Mouse (Mus musculus) intestine, embryonic 14.5 days (tissue): ENCODE results near the gene Nkapd1. TPM values are rescaled to one million over a fixed set of nuclear protein-coding genes. Genes with fewer than 3 reads are reported as not detected.
"Not testable (repeated sequence)": the region's sequence is repeated elsewhere in the genome, so short reads cannot be mapped to it uniquely, and the experiment has no call there.

Experiments used
- ATAC-seq: fragments of 200-750 bp; cut with Nextera tagmentation; replicated peaks from 2 replicates; pipeline ENCODE4 v1.8.0; 2017; ENCODE audit warnings: low read depth, moderate number of reproducible peaks, moderate TSS enrichment, moderate library complexity; ENCODE audit not compliant: low FRiP score, low TSS enrichment
- DNase-seq: peaks from one replicate; pipeline ENCODE4 v3.0.0-alpha.2; 2018; ENCODE audit warnings: low spot score
- H3K27ac ChIP-seq: fragments of 300-500 bp; sonication (generic); 2 replicates; pipeline ENCODE4 v1.5.1; 2014; ENCODE audit warnings: low read depth, mild to moderate bottlenecking, control low read depth
- H3K27me3 ChIP-seq: fragments of 300-500 bp; sonication (generic); replicated peaks from 2 replicates; pipeline ENCODE4 v1.6.1; 2014; ENCODE audit warnings: low read length, control low read depth; ENCODE audit not compliant: control insufficient read depth, insufficient read depth
- H3K36me3 ChIP-seq: fragments of 300-500 bp; sonication (generic); 2 replicates; pipeline ENCODE4 v1.6.1; 2014; ENCODE audit warnings: low read length, control low read depth; ENCODE audit not compliant: control insufficient read depth, insufficient read depth
- H3K4me1 ChIP-seq: fragments of 300-500 bp; sonication (generic); replicated peaks from 2 replicates; pipeline ENCODE4 v1.6.1; 2014; ENCODE audit warnings: low read length, control low read depth, mixed read lengths; ENCODE audit not compliant: control insufficient read depth, insufficient read depth
- H3K4me2 ChIP-seq: fragments of 300-500 bp; sonication (generic); 2 replicates; pipeline ENCODE4 v1.6.1; 2014; ENCODE audit warnings: low read length
- H3K4me3 ChIP-seq: fragments of 300-500 bp; sonication (generic); 2 replicates; pipeline ENCODE4 v1.5.1; 2014; ENCODE audit warnings: low read depth, low read length, control low read depth, mixed read lengths
- H3K9ac ChIP-seq: fragments of 300-500 bp; sonication (generic); 2 replicates; pipeline ENCODE4 v1.6.1; 2014; ENCODE audit warnings: mild to moderate bottlenecking, low read length
- H3K9me3 ChIP-seq: fragments of 300-500 bp; sonication (generic); 2 replicates; pipeline ENCODE4 v1.6.1; 2016; ENCODE audit warnings: low read length, control low read depth; ENCODE audit not compliant: control insufficient read depth
- WGBS: fragments of 180-500 bp; shearing (Covaris S2); extraction: QIAGEN DNeasy Blood & Tissue Kit; methylation state at CpG from one replicate; pipeline ENCODE4 v1.1.7; 2014; 5-methylcytosine and 5-hydroxymethylcytosine counted together
- polyA plus RNA-seq: library from polyadenylated mRNA; unstranded; fragments of >200 nt; fragmentation: Nextera tagmentation; extraction: Ambion mirVana; gene quantifications from 2 replicates; pipeline ENCODE4 v1.2.1, GENCODE M21; 2014

Gene Nkapd1
- polyA plus RNA-seq, 1 experiment from 2014 or later: 20.7 TPM

- no peak for DNase-seq
- Histone ChIP-seq H3K9me3 (no peaks in the 10 kb centered on the region), H3K36me3 (peaks cover 97% of the 10 kb centered on the region), H3K4me3 (no peak overlapping the region), H3K9ac (no peak overlapping the region), H3K27ac (no peak overlapping the region), H3K4me2 (no peak overlapping the region), H3K27me3 (no peaks in the 10 kb centered on the region), H3K4me1 (no peaks in the 10 kb centered on the region)
- 79% methylated on average over 10 of the region's 10 CpGs for WGBS
- ATAC-seq: no peak
These were observed 29.6 kb upstream of the Nkapd1 start for GRCm38 (mm10) chr9:50646826-50647370.

GRCm38 (mm10) chr9:50634270-50634669, 17.0 kb upstream of the Nkapd1 start:
- WGBS: 94% methylated on average over 11 of the region's 11 CpGs
- peaks cover 53% of the 10 kb centered on the region for H3K36me3 ChIP-seq
- no peaks in the 10 kb centered on the region for H3K9me3 ChIP-seq
- H3K4me1 ChIP-seq: no peaks in the 10 kb centered on the region
- H3K27me3 ChIP-seq: no peaks in the 10 kb centered on the region
- no peak overlapping the region for H3K4me2 ChIP-seq
- ATAC-seq (no peak), DNase-seq (no peak)
- H3K4me3 ChIP-seq: no peak overlapping the region
- no peak overlapping the region for H3K9ac ChIP-seq
- H3K27ac ChIP-seq: no peak overlapping the region

GRCm38 (mm10) chr9:50633059-50633458, 15.8 kb upstream of the Nkapd1 start:
- Histone ChIP-seq H3K4me2 (no peak overlapping the region), H3K4me1 (no peaks in the 10 kb centered on the region), H3K27ac (no peak overlapping the region), H3K4me3 (no peak overlapping the region), H3K9ac (no peak overlapping the region), H3K27me3 (no peaks in the 10 kb centered on the region), H3K36me3 (peaks cover 44% of the 10 kb centered on the region), H3K9me3 (no peaks in the 10 kb centered on the region)
- no peak for ATAC-seq
- WGBS: 62% methylated on average over 2 of the region's 2 CpGs
- no peak for DNase-seq

GRCm38 (mm10) chr9:50632016-50632688, 14.9 kb upstream of the Nkapd1 start:
- Histone ChIP-seq H3K27me3 (no peaks in the 10 kb centered on the region), H3K27ac (no peak overlapping the region), H3K9me3 (no peaks in the 10 kb centered on the region), H3K9ac (no peak overlapping the region), H3K4me1 (no peaks in the 10 kb centered on the region), H3K4me3 (no peak overlapping the region), H3K36me3 (peaks cover 35% of the 10 kb centered on the region), H3K4me2 (no peak overlapping the region)
- peak; percentile 23; the same call in 1 of the 2 replicates for ATAC-seq
- 85% methylated on average over 6 of the region's 6 CpGs for WGBS
- no peak for DNase-seq

- H3K36me3 ChIP-seq: peaks cover 24% of the 10 kb centered on the region
- H3K4me3 ChIP-seq, H3K9ac ChIP-seq, DNase-seq, H3K27me3 ChIP-seq, H3K27ac ChIP-seq, ATAC-seq, H3K4me2 ChIP-seq, H3K4me1 ChIP-seq, H3K9me3 ChIP-seq: not testable (repeated sequence)
- WGBS: 93% methylated on average over 6 of the region's 8 CpGs
These were observed 13.6 kb upstream of the Nkapd1 start for GRCm38 (mm10) chr9:50630903-50631302.

- H3K4me1 ChIP-seq: peaks cover 8% of the 10 kb centered on the region; the same call in 1 of the 2 replicates
- no peak overlapping the region for H3K27ac ChIP-seq
- H3K4me3 ChIP-seq: peak overlapping the region; percentile 99
- no peak for ATAC-seq
- H3K9me3 ChIP-seq: no peaks in the 10 kb centered on the region
- no peak for DNase-seq
- WGBS: 63% methylated on average over 9 of the region's 9 CpGs
- no peaks in the 10 kb centered on the region for H3K27me3 ChIP-seq
- H3K4me2 ChIP-seq: peak overlapping the region; percentile 80
- no peak overlapping the region for H3K9ac ChIP-seq
- peaks cover 29% of the 10 kb centered on the region for H3K36me3 ChIP-seq
These were observed 598 bp upstream of the Nkapd1 start for GRCm38 (mm10) chr9:50617794-50618330.

- ATAC-seq (no peak), DNase-seq (no peak)
- H3K36me3 ChIP-seq: peaks cover 44% of the 10 kb centered on the region
- H3K27me3 ChIP-seq: no peaks in the 10 kb centered on the region
- WGBS: 36% methylated on average over 11 of the region's 11 CpGs
- H3K27ac ChIP-seq: peak overlapping the region; percentile 96; the same call in 1 of the 2 replicates
- H3K4me1 ChIP-seq: peaks cover 8% of the 10 kb centered on the region; the same call in 1 of the 2 replicates
- peak overlapping the region; percentile 99 for H3K4me3 ChIP-seq
- peak overlapping the region; percentile 89 for H3K9ac ChIP-seq
- H3K9me3 ChIP-seq: no peaks in the 10 kb centered on the region
- peak overlapping the region; percentile 80 for H3K4me2 ChIP-seq
These were observed 1.1 kb downstream of the Nkapd1 start for GRCm38 (mm10) chr9:50616161-50616560.

- WGBS: 88% methylated on average over 4 of the region's 4 CpGs
- H3K9ac ChIP-seq: no peak overlapping the region
- no peak overlapping the region for H3K27ac ChIP-seq
- H3K27me3 ChIP-seq: no peaks in the 10 kb centered on the region
- H3K4me2 ChIP-seq: no peak overlapping the region
- H3K4me3 ChIP-seq: no peak overlapping the region
- no peaks in the 10 kb centered on the region for H3K9me3 ChIP-seq
- peaks cover 84% of the 10 kb centered on the region for H3K36me3 ChIP-seq
- DNase-seq (no peak), ATAC-seq (no peak)
- peaks cover 8% of the 10 kb centered on the region; the same call in 1 of the 2 replicates for H3K4me1 ChIP-seq
These were observed 5.1 kb downstream of the Nkapd1 start for GRCm38 (mm10) chr9:50612115-50612514.
